Mouse (Mus musculus) thymus, adult 2 months (tissue): ENCODE results near the gene Wdr31.

Experiments used
- CTCF ChIP-seq: fragments of 200-500 bp; IDR thresholded peaks from 2 replicates; pipeline ENCODE4 v1.5.1; 2012; ENCODE audit warnings: mild to moderate bottlenecking, control low read depth, low read length, moderate library complexity, borderline replicate concordance; ENCODE audit not compliant: control insufficient read depth, poor library complexity, insufficient read depth; ENCODE audit errors: extremely low read depth
- POLR2A ChIP-seq: fragments of 200-500 bp; IDR thresholded peaks from 2 replicates; pipeline ENCODE4 v1.6.1; 2012; ENCODE audit warnings: mild to moderate bottlenecking, low read length, control low read depth, moderate library complexity; ENCODE audit not compliant: control insufficient read depth, poor library complexity, insufficient read depth; ENCODE audit errors: extremely low read depth

GRCm38 (mm10) chr4:62517538-62518415 is 47.1 kb upstream of the Wdr31 start:
- TF ChIP-seq POLR2A (no peak), CTCF (no peak)
